Mouse (Mus musculus): ENCODE results near the gene Abcc8.

Gene Abcc8

DNA sequence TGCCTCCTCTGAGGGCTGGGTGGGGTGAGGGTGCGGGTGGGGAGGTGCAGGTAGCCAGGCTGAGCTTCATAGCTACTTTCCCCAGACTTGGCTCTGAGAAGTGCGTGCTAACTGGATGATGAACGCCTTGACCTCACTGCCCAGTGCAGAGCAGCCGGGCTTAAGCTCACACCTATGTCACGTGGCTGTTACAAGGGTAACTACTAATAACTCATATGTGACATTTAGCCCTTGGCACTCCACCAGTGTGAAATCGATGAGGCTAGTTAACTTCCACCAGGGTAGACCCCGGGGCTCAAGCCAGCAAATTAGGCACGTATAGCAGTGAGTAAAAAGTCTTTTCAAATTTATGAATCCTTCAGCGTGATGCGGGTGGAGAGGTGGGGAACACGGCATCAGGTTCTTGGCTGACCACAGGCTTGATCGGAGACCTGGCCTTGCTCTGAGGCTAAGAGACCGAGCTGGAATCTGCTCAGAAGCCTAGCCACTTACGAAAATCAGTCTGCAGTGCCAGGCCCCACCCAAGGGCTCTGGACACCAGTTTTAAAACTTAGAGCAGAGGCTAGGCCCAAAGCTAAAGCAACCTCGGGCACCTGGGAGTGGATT lies 68.5 kb downstream of the Abcc8 start:
- no peak for DNase-seq (ENCODE audit: extremely low spot score, low read depth, low spot score)

DNA sequence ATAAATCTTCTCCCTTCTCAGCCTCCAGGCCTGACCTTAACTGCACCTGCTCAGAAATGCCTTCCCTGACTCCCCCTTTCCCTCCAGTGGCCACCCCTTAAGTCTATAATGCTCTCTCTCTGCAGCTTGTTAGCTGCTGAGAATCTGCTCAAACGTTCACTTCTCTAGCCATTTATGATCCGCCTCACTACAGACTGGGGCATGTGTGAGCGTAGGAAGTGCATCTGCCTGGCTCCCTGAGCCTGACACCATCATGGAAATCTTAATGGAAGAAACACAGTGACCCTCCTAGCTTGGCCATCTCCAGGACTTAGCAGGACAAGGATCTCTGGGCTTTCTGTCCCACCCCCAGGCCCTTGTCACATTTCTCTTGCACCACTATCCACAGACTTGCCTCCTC lies 69.8 kb downstream of the Abcc8 start:
- DNase-seq (ENCODE audit: extremely low spot score, low read depth, low spot score) = no peak

DNA sequence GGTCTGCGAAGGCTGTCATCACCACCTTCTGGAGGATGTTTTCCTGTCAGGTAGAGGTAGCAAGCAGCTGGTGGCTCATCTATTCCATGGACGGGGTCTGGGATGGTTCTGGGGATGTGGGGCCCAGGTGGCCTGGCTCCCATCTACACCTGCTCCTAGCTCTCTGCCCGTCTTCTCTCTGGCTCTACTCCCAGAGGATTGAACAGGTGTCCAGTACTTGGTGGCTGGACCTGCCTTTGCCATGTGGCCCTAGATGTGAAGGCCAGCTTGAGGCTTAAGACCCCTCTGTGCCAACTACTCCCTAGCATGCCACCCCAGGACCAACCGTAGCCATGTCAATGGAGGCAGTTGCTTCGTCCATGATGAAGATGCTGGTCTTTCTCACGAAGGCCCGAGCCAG lies 74.3 kb downstream of the Abcc8 start:
- DNase-seq (ENCODE audit: extremely low spot score, low read depth, low spot score) = no peak

DNA sequence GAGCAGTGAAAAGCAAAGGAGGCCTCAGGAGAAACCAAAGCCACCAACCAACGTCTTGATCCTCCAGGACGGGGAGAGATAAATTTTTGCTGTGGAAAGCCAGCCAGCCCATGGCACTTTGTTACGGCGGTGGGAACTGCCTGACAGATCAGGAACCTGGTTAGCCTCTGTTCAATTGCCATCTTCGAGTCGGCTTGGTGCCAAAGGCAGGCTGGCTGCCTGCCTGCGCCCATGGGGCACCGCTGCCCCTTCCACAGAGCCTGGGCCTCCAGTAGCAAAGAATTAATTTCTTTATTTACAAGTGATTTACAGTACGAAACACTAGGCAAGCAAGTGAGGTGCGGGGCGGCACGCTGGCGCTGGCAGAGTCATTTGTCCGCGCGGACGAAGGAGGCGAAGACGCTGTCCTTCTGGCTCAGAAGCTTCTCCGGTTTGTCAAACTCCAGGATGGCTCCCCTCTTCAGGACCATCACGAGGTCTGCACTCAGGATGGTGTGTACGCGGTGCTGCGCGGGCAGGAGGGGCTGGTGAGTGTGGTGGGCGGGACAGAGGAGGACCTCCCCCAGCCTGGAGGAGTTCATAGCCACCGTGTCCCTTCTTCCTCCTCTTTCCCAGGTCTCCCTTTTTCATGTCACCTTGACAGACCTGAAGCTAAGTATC lies 75.4 kb downstream of the Abcc8 start:
- no peak for DNase-seq (ENCODE audit: extremely low spot score, low read depth, low spot score)

DNA sequence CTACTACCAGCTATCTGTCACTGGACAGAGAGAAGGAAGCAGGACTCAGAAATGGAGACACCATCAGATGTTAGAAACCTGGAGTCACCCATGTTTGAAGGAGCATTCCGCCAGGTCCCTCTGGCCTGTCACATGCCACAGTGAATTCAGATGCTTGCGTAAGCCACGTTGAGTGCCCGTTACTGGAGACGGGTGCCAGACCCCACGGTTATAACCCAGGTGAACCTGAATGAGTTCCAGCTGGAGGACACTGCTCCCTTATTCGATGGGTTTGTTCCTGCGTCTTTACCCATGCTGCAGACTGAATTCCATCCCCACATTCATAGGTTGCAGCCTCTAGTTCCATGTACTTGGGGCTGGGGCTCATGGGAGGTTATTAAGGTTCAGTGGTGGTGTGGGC lies 76.1 kb downstream of the Abcc8 start:
- DNase-seq (ENCODE audit: extremely low spot score, low read depth, low spot score) = no peak

DNA sequence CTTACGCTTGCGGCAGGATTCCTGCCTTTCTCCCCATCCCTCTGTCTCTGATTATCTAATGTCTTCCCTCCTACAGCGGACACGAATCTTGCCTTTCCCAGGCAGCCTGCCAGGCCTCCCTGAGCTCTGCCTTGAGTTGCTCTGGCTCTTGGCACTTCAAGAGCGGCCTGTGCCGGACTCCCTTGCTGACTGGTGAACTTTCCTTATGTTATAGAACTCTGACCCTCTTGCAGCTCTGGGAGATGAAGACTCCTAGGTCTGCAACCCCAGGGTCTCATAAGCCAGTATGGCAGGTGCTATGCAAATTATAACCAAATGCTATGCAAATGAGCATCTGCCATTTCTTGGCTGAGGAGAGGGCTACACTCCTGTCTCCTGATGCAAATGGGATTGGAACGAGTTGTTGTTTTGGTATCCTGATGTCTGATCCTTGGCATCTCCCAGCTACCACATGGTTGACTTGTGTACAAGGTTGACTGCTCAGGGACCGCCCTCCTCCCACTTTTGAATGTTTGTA lies 76.7 kb downstream of the Abcc8 start:
- DNase-seq (ENCODE audit: extremely low spot score, low read depth, low spot score) = no peak

DNA sequence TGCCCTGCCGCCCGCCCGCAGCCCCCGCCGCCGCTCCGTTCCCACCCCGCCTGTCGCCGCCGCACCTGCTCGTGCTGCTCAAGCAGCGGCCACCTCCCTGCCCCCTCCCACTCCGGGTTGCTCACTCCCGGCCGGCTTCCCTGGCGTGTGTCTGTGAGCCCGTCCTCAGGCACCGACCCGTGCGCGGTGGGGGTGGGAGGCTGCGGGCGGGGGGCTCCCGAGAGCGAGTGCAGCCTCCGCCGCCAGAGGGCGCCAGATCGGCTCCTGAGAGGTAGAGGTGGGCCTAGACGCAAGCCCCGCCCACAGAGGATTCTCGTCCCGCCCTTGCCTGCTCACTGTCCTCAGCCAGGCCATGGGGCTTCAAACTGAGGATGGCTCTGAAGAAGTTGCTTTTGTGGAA lies 79.3 kb downstream of the Abcc8 start, which contains the start of gene Kcnj11:
Gene Kcnj11, minus strand, starts transcription at position 202 of the 400 bp plus-strand sequence.
- peak; percentile 46 for DNase-seq (ENCODE audit: extremely low spot score, low read depth, low spot score)

DNA sequence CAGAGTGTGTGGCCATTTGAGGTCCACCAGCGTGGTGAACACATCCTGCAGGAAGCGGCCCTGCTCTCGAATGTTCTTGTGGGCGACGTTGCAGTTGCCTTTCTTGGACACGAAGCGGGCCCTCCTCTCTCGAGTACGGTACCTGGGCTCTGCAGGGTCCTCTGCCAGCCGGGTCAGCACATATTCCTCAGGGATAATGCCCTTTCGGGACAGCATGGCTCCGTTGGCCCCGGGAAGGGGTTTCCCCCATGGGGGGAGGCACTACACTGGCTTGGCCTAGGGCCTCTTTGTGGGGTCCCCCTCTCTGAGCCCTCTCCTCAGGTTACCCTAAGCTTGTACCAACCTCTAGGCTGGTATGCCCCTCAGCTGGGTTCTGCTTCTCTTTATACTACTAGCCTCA lies 80.2 kb downstream of the Abcc8 start:
- no peak for DNase-seq (ENCODE audit: extremely low spot score, low read depth, low spot score)

DNA sequence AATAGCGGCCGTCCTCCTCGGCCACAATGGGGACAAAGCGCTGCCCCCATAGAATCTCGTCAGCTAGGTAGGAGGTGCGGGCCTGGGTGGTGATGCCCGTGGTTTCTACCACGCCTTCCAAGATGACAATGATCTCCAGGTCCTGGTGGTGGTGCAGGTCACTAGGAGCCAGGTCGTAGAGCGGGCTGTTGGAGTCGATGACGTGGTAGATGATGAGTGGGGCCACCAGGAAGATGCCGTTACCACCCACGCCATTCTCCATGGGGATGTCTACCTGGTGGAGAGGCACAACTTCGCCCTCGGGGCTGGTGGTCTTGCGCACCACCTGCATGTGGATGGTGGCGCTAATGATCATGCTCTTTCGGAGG lies 80.9 kb downstream of the Abcc8 start:
- DNase-seq (ENCODE audit: extremely low spot score, low read depth, low spot score) = no peak

DNA sequence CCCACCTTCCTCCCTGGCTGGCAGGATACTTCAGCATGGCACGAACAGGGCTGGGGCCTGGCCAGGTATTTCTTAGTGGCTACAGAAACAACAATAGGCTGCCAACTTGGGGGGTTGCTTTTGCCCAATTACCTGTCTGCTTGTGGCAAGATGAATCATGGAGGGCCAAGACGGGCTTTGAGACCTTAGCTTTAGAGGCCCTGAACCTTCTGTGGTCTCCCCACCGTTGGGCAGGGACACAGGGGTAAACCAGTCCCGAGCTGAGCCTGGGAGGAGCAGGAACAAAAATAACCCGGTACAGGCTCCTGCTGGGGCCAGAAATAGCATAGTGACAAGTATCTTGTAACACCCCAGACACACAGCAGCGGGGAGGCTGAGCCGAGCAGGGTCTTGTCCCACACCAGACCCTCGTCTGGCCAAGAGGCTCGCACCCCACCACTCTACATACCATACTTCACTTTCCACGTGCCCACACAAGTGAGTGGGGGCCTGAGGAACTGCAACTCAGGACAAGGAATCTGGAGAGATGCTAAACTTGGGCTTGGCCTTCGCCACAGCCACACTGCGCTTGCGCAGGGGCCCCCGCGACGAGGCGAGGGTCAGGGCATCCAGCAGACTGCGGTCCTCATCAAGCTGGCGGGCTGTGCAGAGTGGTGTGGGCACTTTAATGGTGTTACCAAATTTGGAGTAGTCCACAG lies 81.5 kb downstream of the Abcc8 start:
- no peak for DNase-seq (ENCODE audit: extremely low spot score, low read depth, low spot score)

DNA sequence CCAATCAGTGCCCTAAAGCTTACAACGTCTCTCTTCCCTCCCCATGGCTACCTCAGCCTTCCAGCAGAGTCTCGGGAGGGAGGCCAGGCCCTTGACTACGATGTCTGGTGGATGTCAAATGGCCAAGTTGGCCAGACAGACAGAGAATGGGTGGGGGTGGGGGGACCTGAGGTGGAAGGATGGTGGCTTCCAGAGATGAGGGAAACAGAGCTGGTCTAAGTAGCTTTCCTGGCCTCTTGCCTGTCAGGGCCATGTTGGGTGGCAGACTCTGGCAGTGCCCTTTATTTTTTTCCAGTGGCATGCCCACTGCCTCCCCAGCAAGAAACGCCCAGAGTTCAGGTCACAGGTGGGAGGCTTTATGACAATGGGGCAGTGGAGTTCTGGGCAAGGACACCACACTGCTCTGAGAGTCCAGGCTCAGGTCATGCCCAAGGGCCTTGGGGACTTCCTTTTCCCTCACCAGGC lies 82.5 kb downstream of the Abcc8 start:
- no peak for DNase-seq (ENCODE audit: extremely low spot score, low read depth, low spot score)

DNA sequence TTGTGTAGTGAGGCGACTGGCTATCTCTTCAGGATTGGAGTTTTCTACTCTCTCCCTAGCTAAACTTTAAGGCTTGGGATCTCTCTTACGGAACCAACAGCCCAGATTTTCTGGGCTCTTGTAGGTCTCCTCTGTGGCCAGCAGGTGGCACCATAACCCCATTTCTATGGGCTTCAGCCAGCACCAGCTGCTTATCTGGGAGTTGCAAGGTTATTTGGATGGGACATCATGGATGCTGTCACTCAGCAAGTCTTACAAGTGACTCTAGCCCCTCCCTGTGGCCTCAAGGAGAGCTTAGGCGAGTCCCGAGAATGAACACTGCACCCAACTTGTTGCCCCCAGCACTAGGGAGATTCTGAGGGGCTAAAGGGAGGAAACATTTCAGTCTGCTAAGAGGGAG lies 83.7 kb downstream of the Abcc8 start:
- DNase-seq (ENCODE audit: extremely low spot score, low read depth, low spot score) = peak; percentile 24

DNA sequence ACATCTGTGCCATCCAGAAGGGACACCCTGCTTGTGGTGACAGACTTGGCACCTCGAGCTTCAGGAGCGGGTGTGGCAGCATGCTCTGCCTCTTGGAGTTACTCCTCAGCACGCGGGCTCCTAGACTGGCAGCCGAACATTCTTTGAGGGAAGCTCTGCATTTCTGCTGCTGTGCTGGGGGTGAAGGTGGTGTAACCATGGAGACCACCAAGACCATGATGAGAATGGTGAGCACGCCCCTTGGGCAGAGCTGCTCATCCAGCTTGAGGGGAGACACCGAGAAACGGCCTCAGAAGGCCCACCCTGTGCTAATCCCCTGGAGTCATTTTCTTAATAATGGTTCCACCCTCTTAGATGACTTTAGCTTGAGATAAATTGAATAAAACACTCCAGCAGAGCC lies 87.0 kb downstream of the Abcc8 start:
- DNase-seq (ENCODE audit: extremely low spot score, low read depth, low spot score) = no peak

DNA sequence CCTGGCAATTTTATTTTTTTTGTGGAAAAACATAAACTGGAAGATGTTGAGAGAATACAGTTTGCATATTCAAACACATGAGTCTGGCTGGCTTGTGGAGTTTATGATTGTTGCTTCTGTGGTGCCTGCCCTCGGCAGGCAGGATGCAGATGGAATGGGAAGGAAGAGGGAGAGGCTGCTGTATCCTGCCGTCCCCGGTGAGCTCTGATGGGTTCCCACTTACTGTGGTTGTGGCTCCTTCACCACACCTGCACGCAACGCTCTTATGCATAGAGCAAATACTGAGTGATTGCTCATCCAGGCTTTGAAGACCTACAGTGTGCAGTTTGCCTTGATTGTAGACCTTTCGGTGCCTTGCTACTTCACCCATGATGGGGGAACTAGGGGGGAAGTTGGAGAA lies 91.6 kb downstream of the Abcc8 start:
- no peak for DNase-seq (ENCODE audit: extremely low spot score, low read depth, low spot score)

DNA sequence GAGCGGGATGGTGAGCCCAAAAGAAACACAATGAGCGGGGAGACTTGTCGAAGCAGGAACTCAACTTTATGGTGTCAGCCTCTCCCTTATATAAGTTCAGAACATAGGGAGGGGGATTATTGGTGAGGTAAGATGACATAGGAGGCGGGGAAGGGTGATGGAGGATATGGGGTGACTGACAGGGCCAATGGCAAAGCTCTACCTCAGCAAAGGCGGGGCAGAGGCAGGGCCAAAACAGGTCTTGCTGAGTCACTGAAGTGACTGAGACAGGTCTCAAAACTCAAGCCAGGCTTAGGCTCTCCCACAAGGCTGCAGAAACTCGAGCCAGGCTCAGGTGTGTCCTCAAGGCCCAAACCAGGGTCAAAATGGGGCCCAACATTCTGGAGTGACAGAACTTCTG lies 93.5 kb downstream of the Abcc8 start:
- no peak for DNase-seq (ENCODE audit: extremely low spot score, low read depth, low spot score)

DNA sequence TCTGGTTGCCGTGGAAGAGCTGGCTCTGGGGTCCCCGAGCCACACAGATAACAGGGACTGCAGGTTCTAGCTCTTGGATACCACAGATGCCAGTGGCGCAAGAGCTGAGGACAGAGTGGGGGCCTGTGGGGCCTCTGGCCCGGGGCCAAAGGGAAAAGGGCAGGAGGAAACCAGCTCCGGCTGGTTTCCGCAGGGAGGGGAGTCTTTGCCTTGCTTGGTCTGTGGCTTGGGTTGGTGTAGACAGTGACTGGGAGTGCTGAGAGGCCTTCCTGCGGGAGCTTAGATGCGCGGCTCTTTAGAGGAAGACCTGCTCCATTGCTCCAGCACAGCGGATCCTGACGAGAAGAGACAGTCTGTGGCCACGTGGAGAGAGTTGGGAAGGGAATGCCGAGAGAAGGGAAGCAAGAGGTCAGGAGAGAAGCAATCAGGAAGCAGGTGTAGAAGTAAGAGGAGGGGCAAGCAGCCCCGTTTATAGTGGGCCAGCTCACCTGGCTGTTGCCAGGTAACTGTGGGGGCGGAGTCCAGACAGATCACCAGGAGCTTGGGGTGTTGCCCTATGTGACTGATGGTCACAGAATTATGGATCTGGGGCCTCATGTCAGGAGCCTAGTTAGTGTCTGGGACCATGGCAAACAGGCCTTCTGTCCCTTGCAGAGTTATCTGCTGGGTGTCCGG lies 94.9 kb downstream of the Abcc8 start:
- DNase-seq (ENCODE audit: extremely low spot score, low read depth, low spot score) = no peak

DNA sequence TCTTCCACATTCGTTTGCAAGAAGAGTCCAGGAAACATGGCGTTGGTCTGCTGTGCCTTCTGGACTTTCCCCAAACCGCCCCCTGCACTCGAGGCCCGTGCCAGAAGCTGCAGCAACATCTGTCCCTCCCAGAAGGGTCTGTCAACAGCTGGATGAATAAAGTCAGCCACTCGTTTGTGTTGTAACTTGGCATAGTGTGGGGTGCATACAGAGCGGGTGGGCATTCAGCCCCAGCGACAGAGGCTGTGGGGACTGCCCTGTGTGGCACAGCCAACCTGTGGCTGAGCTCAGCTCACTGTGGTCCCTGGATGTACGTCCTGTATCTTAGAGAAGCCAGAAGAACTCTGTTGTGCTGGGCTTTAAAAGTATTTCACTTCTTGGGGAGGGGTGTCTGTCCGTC lies 95.8 kb downstream of the Abcc8 start:
- DNase-seq (ENCODE audit: extremely low spot score, low read depth, low spot score) = no peak

DNA sequence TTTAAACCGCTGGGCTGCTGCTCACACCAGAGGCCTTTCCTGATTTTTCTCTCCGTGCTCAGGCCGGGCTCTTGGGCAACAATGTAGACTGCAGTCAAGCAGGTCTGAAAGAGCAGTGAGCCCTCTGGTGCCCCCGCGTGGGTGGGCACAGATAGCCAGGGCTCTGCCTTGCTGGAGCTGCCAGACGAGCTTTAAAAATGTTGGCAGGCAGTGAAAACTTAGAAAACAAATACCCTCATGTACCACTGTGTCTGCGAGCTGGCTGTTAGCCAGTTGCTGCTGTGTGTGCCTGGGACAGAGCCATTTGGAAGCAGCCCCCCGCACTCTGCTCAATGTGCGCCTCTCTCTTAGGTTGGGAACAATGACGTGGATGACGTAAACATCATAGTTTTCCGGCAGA lies 102.2 kb downstream of the Abcc8 start:
- DNase-seq (ENCODE audit: extremely low spot score, low read depth, low spot score) = no peak

DNA sequence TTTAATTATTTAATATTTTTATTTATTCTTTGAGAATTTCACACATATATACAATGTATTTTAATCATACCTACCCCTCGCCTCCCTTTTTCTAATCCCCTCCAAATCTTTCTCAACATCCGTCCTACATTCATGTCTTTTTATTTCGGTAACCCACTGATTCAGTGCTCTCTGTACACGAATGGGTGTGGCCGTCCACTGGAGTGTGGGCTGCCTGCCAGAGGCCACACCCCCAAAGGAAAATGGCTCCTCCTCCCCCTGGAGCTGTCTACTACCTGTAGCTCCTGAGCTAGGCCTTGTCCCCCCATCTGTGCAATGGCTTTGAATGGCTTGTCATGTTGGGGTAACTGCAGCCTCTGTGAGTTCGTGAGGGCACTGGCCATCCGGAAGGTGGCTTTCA lies 103.0 kb downstream of the Abcc8 start:
- DNase-seq (ENCODE audit: extremely low spot score, low read depth, low spot score) = no peak

DNA sequence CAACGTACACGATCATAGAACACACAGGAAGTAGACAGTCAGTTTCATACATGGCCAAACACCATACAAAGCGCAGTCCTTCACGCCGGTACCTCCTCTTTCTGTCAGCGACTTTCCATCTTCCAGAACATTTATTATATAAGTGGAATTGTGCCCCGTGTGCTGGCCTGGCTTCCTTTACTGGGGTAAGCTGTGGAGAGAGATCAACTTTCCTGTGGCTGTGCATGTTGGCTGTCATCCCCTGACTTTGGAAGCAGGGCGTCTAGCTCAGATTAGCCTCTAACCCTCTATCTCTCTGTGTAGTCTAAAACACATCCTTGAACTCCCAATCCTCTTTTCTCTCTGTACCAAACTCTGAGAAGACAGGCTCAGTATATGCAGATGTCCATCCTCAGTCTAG lies 111.0 kb downstream of the Abcc8 start:
- DNase-seq (ENCODE audit: extremely low spot score, low read depth, low spot score) = no peak

DNA sequence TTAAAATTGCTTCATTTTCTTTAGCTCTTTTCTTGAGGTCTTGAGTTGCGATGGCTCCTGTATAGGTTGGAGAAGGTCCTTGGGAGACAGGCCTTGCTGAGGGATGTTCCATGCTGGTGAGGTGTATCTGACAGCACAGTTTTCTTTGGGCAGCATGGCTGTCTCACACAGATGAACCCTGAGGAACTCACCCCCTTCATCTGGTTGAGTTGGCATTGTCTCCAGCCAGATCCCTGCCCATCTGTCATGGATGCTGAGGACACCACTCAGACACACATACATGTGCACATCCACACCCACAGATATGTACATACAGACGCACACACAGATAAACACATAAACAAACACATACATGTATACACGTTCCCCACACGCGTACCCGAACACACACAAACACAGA lies 116.5 kb downstream of the Abcc8 start:
- no peak for DNase-seq (ENCODE audit: extremely low spot score, low read depth, low spot score)

DNA sequence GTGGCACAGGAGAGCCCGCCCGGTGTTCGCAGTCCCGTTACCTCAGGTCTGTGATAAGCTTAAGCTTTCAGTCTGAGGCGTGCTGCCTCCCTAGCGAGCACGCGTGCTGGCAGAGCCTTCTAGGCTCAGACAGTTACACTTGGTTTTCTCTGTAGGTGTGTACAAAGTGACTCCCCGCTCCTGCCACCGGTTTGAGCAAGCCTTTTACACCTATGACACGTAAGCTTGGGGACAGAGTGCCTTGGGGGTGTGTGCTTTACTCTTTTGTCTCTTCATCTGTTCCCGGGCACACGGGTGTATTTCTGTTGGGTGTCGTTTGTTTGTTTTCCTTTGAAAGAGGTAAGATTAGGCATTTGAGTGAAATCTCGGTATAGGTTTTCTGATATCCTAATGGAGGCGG lies 118.2 kb downstream of the Abcc8 start:
- DNase-seq (ENCODE audit: extremely low spot score, low read depth, low spot score) = no peak
